Mouse (Mus musculus) CH12.LX (cell line): ENCODE measurements around the gene Ccnd3.

Experiments
- BHLHE40 ChIP-seq: IDR thresholded peaks from 2 replicates; pipeline ENCODE4 v1.6.1; 2011; ENCODE audit warnings: mild to moderate bottlenecking, low read depth, low read length, improper control_type of control experiment
- CHD2 ChIP-seq: IDR thresholded peaks from 2 replicates; pipeline ENCODE4 v1.6.1; 2011; ENCODE audit warnings: low read length, improper control_type of control experiment
- CTCF ChIP-seq, 2 experiments: IDR thresholded peaks in 1 of 2; conservative IDR thresholded peaks in 1 of 2; 2 replicates each; pipeline ENCODE4 v1.5.1; 2011 to 2012; ENCODE audit warnings: low read depth in 2 of 2, low read length in 2 of 2, improper control_type of control experiment in 1 of 2, inconsistent platforms in 1 of 2, mild to moderate bottlenecking in 1 of 2, moderate library complexity in 1 of 2
- E2F4 ChIP-seq: IDR thresholded peaks from 2 replicates; pipeline ENCODE4 v1.6.1; 2011; ENCODE audit warnings: low read depth, low read length, improper control_type of control experiment; ENCODE audit not compliant: insufficient replicate concordance
- JUND ChIP-seq: conservative IDR thresholded peaks from 2 replicates; pipeline ENCODE4 v1.6.1; 2011; ENCODE audit warnings: low read depth, low read length, improper control_type of control experiment
- MAZ ChIP-seq: IDR thresholded peaks from 2 replicates; pipeline ENCODE4 v1.6.1; 2012; ENCODE audit warnings: low read depth, mild to moderate bottlenecking, inconsistent platforms, low read length, improper control_type of control experiment, moderate library complexity
- MXI1 ChIP-seq: IDR thresholded peaks from 2 replicates; pipeline ENCODE4 v1.6.1; 2011; ENCODE audit warnings: mild to moderate bottlenecking, low read depth, low read length, improper control_type of control experiment
- POLR2A ChIP-seq: IDR thresholded peaks from 2 replicates; pipeline ENCODE4 v1.6.1; 2011; ENCODE audit warnings: low read depth, mild to moderate bottlenecking, improper control_type of control experiment, low read length
- TBP ChIP-seq: conservative IDR thresholded peaks from 2 replicates; pipeline ENCODE4 v1.6.1; 2011; ENCODE audit warnings: low read depth, low read length, improper control_type of control experiment
- TCF12 ChIP-seq: IDR thresholded peaks from 2 replicates; pipeline ENCODE4 v1.6.1; 2014; ENCODE audit warnings: low read depth, mild to moderate bottlenecking, inconsistent platforms, low read length, improper control_type of control experiment
- UBTF ChIP-seq: IDR thresholded peaks from 2 replicates; pipeline ENCODE4 v1.6.1; 2012; ENCODE audit warnings: low read depth, mild to moderate bottlenecking, inconsistent platforms, low read length, improper control_type of control experiment, moderate library complexity
- ZMIZ1 ChIP-seq: IDR thresholded peaks from 2 replicates; pipeline ENCODE4 v1.6.1; 2012; ENCODE audit warnings: low read depth, mild to moderate bottlenecking, inconsistent platforms, low read length, improper control_type of control experiment

GRCm38 (mm10) chr17:47574028-47574427, 69.2 kb downstream of the Ccnd3 start:
- TF ChIP-seq UBTF (no peak), POLR2A (no peak), CTCF (conservative IDR thresholded peaks at IDR 0.05 in 1 of 2, IDR thresholded peaks at IDR 0.05 in 1 of 2; ENCODE audit: low read depth in 2 of 2, low read length in 2 of 2) (no peak), ZMIZ1 (no peak), TBP (no peak), CHD2 (no peak), MXI1 (no peak), E2F4 (no peak), TCF12 (no peak), JUND (no peak), BHLHE40 (no peak), MAZ (no peak)
